Mouse (Mus musculus) left cerebral cortex, postnatal 10 days (tissue): ENCODE measurements around the gene Grtp1. TPM values are rescaled to one million over a fixed set of nuclear protein-coding genes. Genes with fewer than 3 reads are reported as not detected.

Experiments used
- DNase-seq, 2 experiments: peaks; one replicate each; pipeline ENCODE4 v3.0.0; 2021 to 2022; ENCODE audit warnings: low spot score in 2 of 2, mixed read lengths in 1 of 2; ENCODE audit errors: extremely low spot score in 1 of 2
- intact Hi-C: fragments of 180-260 bp; cut with DNase I; formaldehyde crosslinking; loops from one replicate; pipeline ENCODE4 v1.15.1; 2025
- total RNA-seq, 2 experiments: library from RNA; stranded (reverse); gene quantifications; 2 replicates each; pipeline ENCODE4 v1.2.3; 2021

The Grtp1 gene
- total RNA-seq = 1 to 10 TPM; 4.9 to 6.4 TPM

DNA sequence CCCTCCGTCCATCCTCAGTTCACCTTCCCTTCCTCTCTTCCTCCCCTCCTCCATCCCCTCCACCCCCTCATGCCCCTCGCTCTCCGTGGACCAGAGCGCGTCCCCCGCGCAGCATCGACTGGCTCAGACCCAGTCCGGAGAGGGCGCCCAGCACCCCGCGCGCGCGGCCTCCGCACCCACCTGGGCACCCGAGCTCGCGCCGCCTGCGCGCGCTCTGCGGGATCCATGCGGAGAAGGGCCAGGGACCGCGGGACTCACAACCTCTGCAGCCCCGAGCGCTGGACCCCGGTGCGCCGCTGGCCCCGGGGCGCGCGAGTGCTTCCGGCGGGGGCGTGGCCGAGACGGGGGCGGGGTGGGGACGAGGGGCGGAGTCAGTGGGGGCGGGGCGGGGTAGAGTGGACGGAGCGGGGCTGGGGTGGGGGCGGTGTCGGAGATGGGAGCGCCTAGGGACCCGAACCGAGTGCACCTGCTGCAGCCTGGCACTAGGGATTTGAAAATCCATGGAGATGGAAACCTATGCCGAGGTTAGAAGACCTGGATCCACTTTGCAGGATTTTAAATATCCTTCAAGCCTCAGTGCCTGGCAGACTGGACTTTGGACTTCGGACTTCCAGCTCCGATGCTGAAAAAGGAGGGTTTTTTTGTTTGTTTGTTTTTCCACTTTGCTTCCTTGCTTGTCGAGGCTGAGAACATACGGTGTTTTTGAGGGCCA, at the start of gene Grtp1:
Grtp1 (minus strand) TSS at position 320 of the 712 bp plus-strand sequence.
- intact Hi-C loops = no loop called here
- DNase-seq = peak in 1 of 2 experiments; percentile 74

DNA sequence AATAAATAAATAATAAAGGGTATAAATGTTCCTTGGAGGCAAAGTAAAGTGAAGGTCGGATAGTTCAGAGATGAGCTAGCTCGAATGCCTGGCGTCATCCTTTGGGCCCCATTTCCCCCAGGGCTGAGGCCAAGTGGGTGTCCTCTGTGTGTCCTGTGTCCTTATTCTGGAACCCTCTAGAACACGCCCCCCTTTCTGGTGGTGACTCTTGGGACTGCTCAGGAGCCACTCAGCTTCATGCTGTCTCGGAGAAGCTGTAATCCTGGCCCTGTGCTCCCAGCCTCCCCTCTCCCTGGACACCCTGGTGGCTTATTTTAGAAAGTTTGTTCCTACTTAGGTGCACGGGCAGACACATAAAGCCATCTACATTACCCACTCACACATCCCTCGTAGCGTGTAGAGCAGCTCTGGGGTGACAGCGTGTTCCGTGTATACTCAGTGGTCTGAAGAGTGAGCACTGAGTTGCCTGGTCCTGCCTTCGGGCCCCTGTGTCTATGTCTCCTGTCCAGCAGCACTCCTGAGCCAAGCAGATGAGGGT, 44.0 kb upstream of the Grtp1 start:
- peak in 1 of 2 experiments; percentile 4 for DNase-seq
- intact Hi-C loops = no loop called here

DNA sequence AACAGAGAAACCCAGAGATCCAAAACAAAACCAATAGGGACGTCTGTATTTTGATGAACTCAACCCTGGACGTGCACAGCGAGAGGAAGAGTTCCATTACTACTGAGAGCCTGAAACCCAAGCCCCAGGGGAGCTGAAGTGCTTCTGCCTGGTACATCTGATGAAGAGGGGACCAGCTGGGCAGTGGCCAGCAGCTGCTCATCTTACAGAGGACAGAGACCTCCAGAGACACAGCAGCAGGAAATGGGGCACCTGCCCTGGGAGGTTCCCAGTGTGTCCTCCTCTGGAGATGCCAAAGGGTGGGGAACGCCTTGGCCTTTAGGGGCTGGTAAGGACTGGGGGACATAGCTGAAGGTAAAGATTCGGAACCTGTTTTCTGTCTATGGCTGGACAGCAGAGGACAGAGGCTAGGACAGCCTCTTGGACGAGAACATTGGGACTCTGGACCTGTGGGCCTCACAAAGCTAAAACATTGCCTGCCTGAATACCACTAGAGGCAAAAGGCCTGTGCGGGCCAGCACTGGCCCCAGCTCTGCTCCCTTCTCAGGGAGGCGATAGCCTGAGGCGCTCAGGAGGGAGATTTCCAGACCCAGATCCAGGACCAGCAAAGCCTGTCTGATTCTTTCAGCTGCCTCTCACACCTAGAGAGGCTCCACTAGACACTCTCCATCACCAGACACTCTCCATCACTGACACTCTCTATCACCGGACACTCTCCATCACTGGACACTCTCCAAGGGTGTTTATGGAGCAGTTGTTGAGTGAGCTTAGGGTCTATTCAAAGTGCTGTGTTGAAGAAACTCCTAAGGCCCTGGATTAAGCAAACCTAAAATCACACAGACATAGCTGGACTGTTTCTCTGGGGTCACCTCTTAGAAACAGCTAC, 42.8 kb upstream of the Grtp1 start:
- DNase-seq = no peak
- intact Hi-C loops = no loop called here

DNA sequence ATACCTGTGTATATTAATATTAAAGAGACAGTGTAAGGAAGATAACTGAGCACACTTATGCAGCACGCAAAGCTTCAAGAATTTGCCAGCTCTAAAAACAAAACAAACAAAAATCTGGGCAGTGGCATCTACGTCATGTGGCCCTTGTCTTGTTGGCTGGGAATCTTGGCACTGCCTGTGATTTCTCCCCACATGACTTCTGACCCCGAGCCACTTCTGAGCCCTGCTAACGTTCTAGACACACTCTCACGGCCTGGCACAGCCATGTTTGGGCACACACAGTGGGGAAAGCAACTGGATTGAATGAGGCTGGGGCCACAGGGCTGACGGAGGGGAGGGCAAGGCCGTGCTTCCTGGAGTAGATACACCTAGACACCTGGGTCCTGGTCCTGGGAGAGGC, 40.3 kb upstream of the Grtp1 start:
- DNase-seq = no peak
- intact Hi-C loops = no loop called here

DNA sequence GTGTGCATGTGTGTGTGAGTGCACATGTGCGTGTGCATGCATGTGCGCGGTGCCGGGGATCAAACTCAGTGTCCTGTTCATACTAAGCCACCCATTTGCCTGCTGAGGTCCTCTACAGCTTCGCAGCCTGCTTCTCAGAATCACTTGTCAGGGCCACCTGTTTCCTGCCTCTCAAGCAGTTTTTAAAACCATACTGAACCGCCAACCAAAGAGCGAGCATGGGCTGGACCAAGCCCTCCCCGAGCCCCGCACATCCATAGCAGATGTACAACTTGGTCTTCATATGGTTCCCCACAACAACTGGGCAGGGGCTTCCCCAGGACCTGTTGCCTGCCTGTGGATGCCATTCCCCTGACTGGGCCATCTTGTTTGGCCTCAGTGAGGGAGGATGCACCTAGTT, 39.6 kb upstream of the Grtp1 start:
- intact Hi-C loops = no loop called here
- DNase-seq = no peak

DNA sequence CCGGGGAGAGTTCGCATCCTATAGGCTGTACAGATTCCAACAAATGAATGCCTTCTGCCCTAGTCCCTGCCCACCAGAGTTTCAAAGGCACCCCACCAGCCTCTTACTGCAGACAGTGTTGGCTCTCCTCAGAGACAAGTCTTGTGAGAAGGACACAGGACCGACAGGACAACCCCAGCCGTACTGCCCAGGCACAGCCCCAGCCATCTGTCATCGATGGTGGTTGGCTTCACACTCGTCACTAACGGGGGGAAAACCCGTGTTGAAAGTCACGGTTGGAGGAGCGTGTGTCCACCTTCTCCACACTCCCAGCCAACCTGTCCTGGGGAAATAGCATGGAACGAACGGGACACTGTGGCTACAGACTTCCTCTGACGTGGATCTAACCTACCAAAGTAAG, 34.4 kb upstream of the Grtp1 start:
- DNase-seq = no peak
- intact Hi-C loops = no loop called here

DNA sequence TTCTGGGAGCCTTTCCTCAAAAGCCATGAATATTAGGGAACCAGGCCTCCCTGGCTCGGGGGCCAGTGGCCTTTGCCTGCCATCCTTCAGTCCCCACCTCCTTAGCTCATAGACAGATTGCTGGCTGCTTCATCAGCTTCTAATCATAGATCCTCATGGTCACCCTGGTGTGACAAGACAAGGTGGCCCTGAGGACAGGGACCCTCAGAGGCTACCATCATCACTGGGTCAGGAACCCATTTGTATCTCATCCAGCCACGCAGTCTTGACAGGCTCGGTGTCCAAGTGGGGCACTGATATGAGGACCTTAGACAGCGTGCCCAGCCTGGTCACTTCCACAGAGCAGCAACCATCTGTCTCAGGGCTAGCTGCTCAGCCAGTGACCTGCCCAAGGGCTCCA, 30.1 kb upstream of the Grtp1 start:
- DNase-seq = no peak
- intact Hi-C loops = no loop called here

DNA sequence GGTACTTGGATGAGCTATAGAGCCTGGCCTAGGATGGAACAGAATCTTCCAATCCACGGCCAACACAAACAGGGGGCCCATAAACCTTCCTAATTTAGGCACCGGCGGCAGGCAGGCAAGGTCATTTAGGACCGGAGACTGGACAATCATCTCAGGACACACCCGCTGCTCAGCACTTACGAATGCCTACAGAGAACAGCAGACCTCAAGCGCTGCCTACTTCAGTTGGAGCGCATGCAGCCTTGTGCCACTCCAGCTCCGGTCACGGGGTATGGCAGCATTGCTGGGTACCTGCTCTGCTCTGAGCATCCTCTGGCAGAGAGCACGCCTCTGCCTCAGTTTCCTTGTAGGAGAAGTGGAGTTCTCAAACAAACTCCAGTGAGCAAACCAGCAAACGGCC, 29.4 kb upstream of the Grtp1 start:
- DNase-seq = no peak
- intact Hi-C loops = no loop called here

DNA sequence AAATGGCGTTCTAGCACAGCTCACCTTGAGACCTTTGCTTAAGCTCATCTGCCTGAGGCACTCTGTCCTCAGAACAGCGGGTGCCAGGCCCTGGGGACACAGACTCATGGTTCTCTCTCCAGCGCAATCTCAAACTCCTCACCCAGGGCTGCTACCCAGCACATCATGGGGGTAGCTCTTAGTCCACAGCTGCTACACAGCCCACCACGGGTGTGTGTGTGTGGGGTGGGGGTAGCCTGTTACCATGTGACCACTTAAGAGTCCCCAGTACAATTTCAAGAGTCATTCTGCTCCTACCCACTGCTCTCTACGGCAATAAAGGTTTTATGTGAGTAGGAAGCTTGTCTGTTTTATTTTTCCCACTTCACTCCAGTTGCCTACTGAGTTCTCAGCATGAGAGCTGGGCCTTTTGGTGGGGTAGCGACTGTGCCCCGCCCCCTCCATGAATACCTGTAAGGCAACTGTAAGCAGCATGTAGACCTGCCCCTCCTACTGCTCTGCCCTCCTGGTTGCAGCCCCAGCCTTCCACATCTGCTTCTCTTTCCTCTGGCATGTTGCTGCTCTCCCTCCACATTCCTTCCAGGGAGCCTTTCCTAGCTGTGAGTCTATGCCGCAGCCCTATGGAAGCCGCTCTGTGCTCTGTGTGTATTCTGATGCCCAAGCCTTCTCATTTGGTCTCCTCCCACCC, 28.6 kb upstream of the Grtp1 start:
- DNase-seq = no peak
- intact Hi-C loops = no loop called here

DNA sequence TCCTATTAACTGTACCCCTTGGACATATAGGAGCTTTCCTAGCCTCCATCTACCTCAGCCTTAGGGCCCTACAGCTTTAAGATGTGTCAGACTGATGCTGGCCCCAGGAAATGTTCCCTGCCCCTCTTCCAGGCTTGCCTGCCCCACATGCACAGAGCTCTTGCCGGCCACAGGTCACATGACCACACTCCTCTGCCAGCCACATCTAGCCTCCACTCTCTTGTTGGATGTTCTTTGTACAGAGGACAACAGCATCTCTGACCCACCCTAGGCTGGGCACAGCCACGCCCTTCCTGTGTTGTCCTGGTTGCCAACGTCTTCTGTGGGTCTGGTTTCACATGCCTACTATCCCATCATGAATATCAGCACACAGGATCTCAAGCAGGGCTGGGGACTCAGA, 26.8 kb upstream of the Grtp1 start:
- DNase-seq = no peak
- intact Hi-C loops = no loop called here

DNA sequence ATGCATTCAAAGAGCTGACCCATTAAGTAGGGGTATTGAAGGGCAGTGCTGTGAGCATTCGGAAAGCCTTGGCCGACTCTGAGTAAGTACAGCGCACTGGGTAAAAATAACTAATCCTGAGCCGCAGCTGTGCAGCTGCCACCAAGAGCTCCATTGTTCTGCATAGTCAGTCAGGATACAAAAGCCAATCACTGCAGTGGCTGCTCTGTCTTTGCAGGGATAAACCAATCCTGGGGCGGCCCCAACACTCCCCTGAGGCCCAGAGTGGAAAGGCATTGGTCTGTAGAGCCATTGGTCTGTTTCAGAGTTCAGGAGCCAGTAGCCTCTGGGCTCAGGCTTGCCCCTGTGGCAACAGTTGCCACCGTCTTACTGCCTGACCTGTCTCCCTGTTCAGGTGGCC, 25.9 kb upstream of the Grtp1 start:
- intact Hi-C loops = no loop called here
- DNase-seq = peak in 1 of 2 experiments; percentile 10

DNA sequence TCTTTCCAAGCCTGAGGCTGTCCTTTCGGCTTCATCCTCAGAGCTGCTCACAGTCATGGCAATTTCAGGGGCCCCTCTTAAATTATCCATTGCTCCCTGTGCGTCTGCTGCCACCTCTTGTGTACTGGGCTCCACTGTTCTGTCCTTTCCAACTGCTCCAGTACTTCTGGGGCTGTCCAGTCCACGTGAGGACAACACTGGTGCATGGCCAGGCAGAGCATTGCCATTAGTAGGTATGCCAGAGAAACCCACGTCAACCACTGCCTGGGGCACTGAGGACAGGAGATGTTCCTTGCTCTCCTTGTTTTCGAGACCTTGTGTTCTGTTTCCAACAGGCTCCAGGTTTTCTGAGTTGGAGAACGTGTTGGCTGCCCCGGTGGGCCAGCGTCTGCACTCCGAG, 24.0 kb upstream of the Grtp1 start:
- intact Hi-C loops = no loop called here
- DNase-seq = no peak

DNA sequence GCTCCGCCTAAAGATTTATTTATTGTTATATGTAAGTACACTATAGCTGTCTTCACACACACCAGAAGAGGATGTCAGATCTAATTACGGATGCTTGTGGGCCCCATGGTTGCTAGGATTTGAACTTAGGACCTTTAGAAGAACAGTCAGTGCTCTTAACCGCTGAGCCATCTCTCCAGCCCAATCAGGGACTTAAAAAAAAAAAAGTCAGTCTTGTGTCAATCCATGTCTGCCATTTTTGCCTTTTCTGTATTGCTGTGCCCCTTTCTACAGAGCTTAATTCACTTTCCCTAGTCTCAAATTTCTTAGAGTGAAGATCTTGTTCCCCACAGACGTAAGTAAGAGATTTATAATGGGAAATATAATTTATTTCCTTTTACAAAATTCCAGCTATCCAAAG, 18.0 kb upstream of the Grtp1 start:
- DNase-seq = no peak
- intact Hi-C loops = no loop called here

DNA sequence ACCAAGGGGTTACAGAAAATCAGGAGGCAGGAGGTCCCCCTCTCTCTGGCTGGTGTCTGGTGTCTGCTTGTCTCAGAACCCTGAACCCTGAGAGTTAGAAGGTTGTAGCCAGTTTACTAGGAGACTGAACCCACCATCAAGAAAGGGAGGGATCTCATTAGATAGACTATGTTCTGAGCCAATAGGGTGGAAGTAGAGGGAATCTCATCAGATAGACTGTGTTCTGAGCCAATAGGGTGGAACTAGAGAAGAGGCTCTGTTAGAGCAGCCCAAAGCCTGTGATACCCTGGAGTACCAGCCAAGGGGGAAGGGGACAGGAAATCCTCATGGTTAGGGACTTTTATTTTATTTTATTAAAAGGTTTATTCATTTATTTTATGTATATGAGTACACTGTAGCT, 17.6 kb upstream of the Grtp1 start:
- intact Hi-C loops = no loop called here
- DNase-seq = no peak

DNA sequence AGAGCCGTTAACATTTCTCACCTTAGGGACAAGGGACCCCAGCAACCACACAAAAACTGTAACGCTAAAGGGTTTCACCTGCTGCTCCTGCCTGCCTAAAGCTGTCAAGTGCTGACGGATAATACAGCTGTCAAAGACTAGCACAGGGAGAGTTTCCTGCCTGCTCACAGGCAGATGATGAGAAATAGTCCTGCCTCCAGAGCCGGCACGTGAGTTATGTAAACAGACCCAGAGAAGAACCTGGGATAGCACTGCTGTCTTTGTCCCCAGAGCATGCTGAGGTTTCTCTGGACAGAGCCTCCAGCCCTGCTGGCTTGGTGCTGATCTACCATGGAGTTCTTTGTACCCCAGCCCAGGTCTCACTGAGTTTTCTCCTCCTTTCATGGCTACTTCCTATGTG, 16.7 kb upstream of the Grtp1 start:
- intact Hi-C loops = no loop called here

DNA sequence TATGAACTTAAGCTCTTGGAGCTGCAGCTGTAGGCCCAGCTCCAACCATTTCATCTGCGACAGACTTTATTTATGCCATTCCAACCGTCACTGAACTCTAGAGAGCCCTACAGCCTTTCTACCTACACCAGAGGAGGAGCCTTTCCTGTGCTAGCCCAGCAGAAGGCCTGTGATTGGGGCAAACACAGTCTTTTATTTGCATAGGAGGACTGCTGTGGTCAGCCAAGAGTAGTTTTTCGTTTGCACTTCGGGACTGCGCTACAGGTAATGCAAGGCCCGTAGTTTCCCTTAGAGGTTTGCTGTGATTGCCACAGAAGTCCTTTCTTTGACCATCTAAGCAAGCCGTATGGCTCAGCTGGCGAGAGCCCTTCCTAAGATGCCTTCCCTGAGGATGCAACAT, 16.0 kb upstream of the Grtp1 start:
- DNase-seq = no peak
- intact Hi-C loops = no loop called here

More for the DNA sequence above, 16.7 kb upstream of the Grtp1 start:
- DNase-seq = no peak

DNA sequence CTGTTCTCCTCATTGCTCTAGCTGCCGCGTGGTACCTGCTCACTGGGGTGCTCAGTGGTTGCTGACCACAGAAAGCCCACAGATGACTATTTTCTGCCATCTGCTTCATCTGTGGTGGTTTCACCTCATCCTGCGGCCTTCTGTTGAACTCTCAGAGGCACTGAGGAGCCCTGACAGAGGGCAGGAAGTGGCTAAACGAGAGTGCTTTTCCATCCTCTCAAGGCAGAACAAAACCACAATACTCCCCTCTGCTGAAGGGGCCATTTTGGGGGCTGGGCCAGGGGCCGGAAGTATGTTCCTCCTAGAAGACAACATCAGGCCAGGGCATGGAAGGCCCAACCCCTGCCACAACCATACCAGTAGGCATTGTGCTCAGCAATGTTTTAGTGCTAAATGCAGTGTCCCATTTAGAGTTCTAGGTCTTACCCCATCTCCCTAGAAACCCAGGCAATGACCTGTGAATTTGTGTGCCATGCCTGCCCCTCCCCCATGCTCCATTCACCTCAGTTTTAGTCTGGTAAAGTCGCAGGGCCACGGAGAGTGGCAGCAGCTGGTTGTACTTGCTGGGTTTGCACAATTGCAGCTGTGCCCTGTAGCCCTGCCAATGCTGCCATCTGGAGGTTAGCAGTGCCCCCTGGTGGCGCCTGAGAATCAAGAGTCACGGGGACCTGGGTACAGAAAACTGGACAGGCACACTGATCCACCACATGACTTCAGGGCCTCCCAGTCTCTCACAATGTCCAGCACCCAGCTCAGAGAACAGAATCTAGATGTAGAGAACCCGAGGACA, 13.3 kb upstream of the Grtp1 start:
- peak; percentile 79 to 89 for DNase-seq
- intact Hi-C loops = loop anchor here (5.0 kb wide), 1 partner anchor 56 kb away; the partner anchor contains the start of gene Lamp1

DNA sequence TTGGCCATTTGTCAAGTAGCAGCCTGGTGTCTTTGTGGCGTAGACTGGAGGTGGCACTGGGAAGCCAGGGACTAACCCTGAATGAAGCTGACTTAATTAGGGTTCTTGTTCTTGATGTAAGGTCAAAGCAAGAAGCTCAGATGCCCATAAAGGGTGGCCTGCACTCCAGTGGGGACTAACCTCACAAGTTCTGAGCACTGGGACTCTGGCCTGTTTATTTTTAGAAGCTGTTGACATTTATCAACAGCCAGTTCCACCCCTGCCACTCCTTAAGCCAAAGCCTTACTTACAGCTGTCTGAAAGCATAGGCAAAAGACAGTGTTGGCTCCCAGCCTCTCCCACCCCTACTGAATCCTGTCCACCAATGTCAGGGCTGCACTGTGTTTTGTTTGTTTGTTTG, 9.3 kb upstream of the Grtp1 start:
- no peak for DNase-seq
- intact Hi-C loops = loop anchor here (5.0 kb wide), 1 partner anchor 52 kb away; the partner anchor contains the start of gene Lamp1
